Mouse (Mus musculus): Measurements from ENCODE around the gene Erap1. TPM values are rescaled to one million over a fixed set of nuclear protein-coding genes. Genes with fewer than 3 reads are reported as not detected.

Erap1 gene
- 129 TPM for polyA plus RNA-seq (2014; fragmentation: Illumina TruSeq; extraction: RNeasy Lipid Tissue Mini Kit (QIAGEN cat#74804); ENCODE audit: low read depth, low replicate concordance)

DNA sequence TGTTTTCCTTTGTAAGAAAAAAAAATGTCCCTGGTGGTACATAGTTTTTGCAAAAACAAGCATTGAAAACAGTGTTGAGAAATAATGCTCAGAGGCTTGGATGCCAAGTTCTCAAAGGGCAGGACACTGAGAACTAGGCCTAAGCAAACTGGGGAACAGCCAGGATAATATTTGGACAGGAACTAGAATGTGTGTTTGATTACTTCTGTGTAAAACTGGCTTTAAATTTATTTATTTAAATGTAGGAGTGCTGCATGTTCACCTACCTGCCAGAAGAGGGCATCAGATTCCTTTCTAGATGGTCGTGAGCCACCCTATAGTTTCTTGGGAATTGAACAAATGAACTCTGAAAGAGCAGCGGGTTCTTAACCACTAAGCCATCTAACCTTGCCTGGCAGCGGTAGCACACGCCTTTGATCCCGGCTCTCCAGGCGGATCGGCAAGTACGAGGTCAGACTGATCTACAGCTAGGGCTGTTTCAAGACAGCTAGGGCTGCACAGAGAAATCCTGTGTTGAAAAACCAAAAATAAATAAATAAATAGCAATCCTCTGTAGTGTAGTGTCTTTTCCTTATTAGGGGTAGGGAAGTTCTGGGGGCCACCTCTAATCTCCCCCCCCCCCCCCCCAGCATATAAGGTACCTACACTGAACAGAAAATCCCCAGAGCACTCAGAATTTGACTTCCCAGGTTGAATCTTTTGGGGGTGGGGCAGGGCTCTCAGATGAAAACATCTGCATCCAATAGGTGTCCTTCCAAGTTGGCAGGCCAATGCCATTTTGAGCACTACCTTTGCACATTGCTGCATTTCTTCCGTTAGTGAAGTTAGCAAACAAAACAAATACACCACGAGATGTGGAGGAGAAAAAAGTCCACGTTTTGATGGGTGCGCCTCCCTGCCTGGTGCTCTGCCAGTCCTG is at the start of gene Erap1:
Gene Erap1, plus strand, starts transcription at position 776 of the 919 bp plus-strand sequence.

Other genes starting within 250 kb of the Erap1 start
- gene Zfp72, start 248.7 kb upstream of the Erap1 start, polyA plus RNA-seq (2014; fragmentation: Illumina TruSeq; extraction: RNeasy Lipid Tissue Mini Kit (QIAGEN cat#74804); ENCODE audit: low read depth, low replicate concordance), result 8.0 TPM
- gene Ftl1-ps1, start 239.9 kb upstream of the Erap1 start, polyA plus RNA-seq (2014; fragmentation: Illumina TruSeq; extraction: RNeasy Lipid Tissue Mini Kit (QIAGEN cat#74804); ENCODE audit: low read depth, low replicate concordance), result 15.5 TPM
- 104 TPM for gene Zfp825, start 145.6 kb upstream of the Erap1 start, polyA plus RNA-seq (2014; fragmentation: Illumina TruSeq; extraction: RNeasy Lipid Tissue Mini Kit (QIAGEN cat#74804); ENCODE audit: low read depth, low replicate concordance)
- 42.4 TPM for gene Cast, start 169.2 kb downstream of the Erap1 start, polyA plus RNA-seq (2014; fragmentation: Illumina TruSeq; extraction: RNeasy Lipid Tissue Mini Kit (QIAGEN cat#74804); ENCODE audit: low read depth, low replicate concordance)

Data from liver, adult 10 weeks (tissue).